Mouse (Mus musculus) G1E (cell line): ENCODE measurements around the gene Cdv3.

ENCODE experiments used
- CTCF ChIP-seq: IDR thresholded peaks from 2 replicates; pipeline ENCODE4 v1.5.1; 2012; ENCODE audit warnings: low read depth, low read length, inconsistent platforms, mixed read lengths
- TAL1 ChIP-seq: conservative IDR thresholded peaks from 2 replicates; pipeline ENCODE4 v1.6.1; 2012; ENCODE audit warnings: low read depth, low read length, inconsistent platforms, mixed read lengths

- TF ChIP-seq CTCF (no peak), TAL1 (no peak)
Measured at GRCm38 (mm10) chr9:103383576-103383975, 17.9 kb upstream of the Cdv3 start.
